Mouse (Mus musculus): ENCODE data around the gene Ttc36. TPM values are rescaled to one million over a fixed set of nuclear protein-coding genes. Genes with fewer than 3 reads are reported as not detected.
A peak's percentile ranks its signal among the peaks of the same experiment; 100 is the strongest.

The Ttc36 gene
- 0.26 TPM in 1 of 2 replicates, not detected in the other for polyA plus RNA-seq (2016; fragmentation: Nextera tagmentation; extraction: Ambion mirVana)

- H3K27me3 ChIP-seq (ENCODE audit: low read depth, poor library complexity, severe bottlenecking): peaks cover 41% of the 10 kb centered on the region
- peaks cover 37% of the 10 kb centered on the region for H3K36me3 ChIP-seq
- no peak within 1 kb of the TSS for H3K4me3 ChIP-seq
- H3K4me1 ChIP-seq: peaks cover 26% of the 10 kb centered on the region
- H3K9me3 ChIP-seq (replicated peaks): no peaks in the 10 kb centered on the region
- no peak for DNase-seq (ENCODE audit: low spot score)
- no peak within 1 kb of the TSS for H3K27ac ChIP-seq (replicated peaks)
- WGBS: 81% methylated on average over 4 of the region's 4 CpGs
Observed at GRCm38 (mm10) chr9:44802808-44803450, at the start of gene Ttc36. Ttc36 (minus strand) TSS chr9:44803072.

DNA sequence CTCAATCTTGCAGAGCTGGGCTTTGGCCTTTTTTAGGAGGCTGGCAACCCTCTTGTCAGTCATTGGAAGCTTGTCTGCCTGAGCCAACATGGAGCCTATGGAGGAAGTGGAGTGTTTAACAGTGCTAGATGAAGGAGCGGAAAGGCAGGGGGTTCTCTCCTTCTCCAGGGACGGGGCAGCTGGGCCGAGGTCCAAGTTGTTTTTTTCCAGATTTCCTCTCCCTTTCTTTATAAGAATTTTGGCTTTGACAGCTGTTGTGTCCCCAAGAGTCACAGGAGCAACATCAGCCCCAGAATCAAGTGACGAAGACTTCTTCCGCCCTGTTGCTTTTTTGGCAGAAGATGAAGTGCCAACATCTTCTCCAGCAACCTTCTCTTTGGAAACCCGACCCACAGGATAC, 44.6 kb upstream of the Ttc36 start:
- Histone ChIP-seq H3K27me3 (ENCODE audit: low read depth, poor library complexity, severe bottlenecking) (no peaks in the 10 kb centered on the region), H3K4me3 (no peak overlapping the region), H3K36me3 (peaks cover 93% of the 10 kb centered on the region), H3K4me1 (peaks cover 28% of the 10 kb centered on the region), H3K9me3 (replicated peaks) (no peaks in the 10 kb centered on the region), H3K27ac (replicated peaks) (no peak overlapping the region)
- WGBS: 96% methylated on average over 6 of the region's 6 CpGs
- DNase-seq (ENCODE audit: low spot score): no peak

GRCm38 (mm10) chr9:44841241-44841640, 38.4 kb upstream of the Ttc36 start:
- no peak overlapping the region for H3K4me3 ChIP-seq
- H3K27ac ChIP-seq (replicated peaks): no peak overlapping the region
- H3K27me3 ChIP-seq (ENCODE audit: low read depth, poor library complexity, severe bottlenecking): no peaks in the 10 kb centered on the region
- no peaks in the 10 kb centered on the region for H3K9me3 ChIP-seq (replicated peaks)
- H3K4me1 ChIP-seq: no peaks in the 10 kb centered on the region
- peaks cover 98% of the 10 kb centered on the region for H3K36me3 ChIP-seq
- WGBS: 92% methylated on average over 10 of the region's 10 CpGs
- no peak for DNase-seq (ENCODE audit: low spot score)

- H3K27ac ChIP-seq (replicated peaks): no peak overlapping the region
- H3K9me3 ChIP-seq (replicated peaks): no peaks in the 10 kb centered on the region
- no peaks in the 10 kb centered on the region for H3K27me3 ChIP-seq (ENCODE audit: low read depth, poor library complexity, severe bottlenecking)
- H3K4me1 ChIP-seq: no peaks in the 10 kb centered on the region
- DNase-seq (ENCODE audit: low spot score): peak; percentile 76
- no peak overlapping the region for H3K4me3 ChIP-seq
- 62% methylated on average over 7 of the region's 7 CpGs for WGBS
- peaks cover 98% of the 10 kb centered on the region for H3K36me3 ChIP-seq
Observed at GRCm38 (mm10) chr9:44836439-44836838, 33.6 kb upstream of the Ttc36 start.

GRCm38 (mm10) chr9:44832356-44832755, 29.5 kb upstream of the Ttc36 start:
- no peak for DNase-seq (ENCODE audit: low spot score)
- 93% methylated on average over 4 of the region's 4 CpGs for WGBS
- H3K4me1 ChIP-seq: no peaks in the 10 kb centered on the region
- H3K4me3 ChIP-seq: no peak overlapping the region
- H3K27ac ChIP-seq (replicated peaks): no peak overlapping the region
- no peaks in the 10 kb centered on the region for H3K27me3 ChIP-seq (ENCODE audit: low read depth, poor library complexity, severe bottlenecking)
- H3K9me3 ChIP-seq (replicated peaks): no peaks in the 10 kb centered on the region
- H3K36me3 ChIP-seq: peaks cover 99% of the 10 kb centered on the region

DNA sequence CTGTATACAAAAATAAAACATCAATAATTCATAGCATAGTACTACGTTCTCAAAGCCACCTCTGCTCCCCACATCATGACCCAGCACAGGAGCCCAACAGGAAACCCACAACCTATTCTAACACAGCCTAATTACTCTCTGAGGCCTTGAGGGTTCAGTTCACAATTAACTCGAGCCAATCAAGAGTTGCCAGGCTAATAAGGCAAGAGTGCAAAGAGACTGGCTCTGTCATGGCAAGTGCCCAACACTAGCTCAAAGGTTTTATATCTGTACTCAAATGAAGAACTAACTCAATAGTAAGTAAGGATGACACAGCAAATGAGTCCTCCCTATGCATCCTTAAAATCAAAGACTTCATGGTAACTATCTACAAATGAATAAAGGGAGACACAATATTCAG, 27.6 kb upstream of the Ttc36 start:
- Histone ChIP-seq H3K36me3 (peaks cover 100% of the 10 kb centered on the region), H3K4me3 (no peak overlapping the region), H3K27ac (replicated peaks) (no peak overlapping the region), H3K27me3 (ENCODE audit: low read depth, poor library complexity, severe bottlenecking) (no peaks in the 10 kb centered on the region), H3K4me1 (no peaks in the 10 kb centered on the region), H3K9me3 (replicated peaks) (no peaks in the 10 kb centered on the region)
- no peak for DNase-seq (ENCODE audit: low spot score)
- WGBS: 96% methylated on average over 2 of the region's 2 CpGs

DNA sequence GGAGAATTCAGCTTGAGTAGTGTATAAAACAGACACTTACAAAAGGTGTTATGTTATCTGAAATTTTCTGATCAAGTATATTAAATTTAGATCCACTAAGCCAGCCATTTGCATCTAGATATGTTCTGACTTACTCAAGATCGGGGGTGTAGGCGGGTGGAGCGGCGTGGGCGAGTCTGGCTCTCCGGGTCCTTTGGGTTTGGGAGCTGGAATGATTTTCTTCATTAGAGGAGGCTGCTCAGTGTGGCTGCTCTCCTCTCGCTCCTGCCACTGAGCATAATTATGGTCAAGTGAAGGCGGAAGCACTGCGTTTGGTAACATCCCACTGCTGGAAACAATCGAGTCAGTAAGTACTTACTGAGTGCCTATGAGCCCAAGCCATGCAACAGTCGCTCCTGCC, 26.1 kb upstream of the Ttc36 start:
- Histone ChIP-seq H3K36me3 (peaks cover 100% of the 10 kb centered on the region), H3K27ac (replicated peaks) (no peak overlapping the region), H3K27me3 (ENCODE audit: low read depth, poor library complexity, severe bottlenecking) (no peaks in the 10 kb centered on the region), H3K9me3 (replicated peaks) (no peaks in the 10 kb centered on the region), H3K4me1 (no peaks in the 10 kb centered on the region), H3K4me3 (no peak overlapping the region)
- no peak for DNase-seq (ENCODE audit: low spot score)
- WGBS: 96% methylated on average over 11 of the region's 11 CpGs

GRCm38 (mm10) chr9:44826660-44827059, 23.8 kb upstream of the Ttc36 start:
- no peak overlapping the region for H3K4me3 ChIP-seq
- WGBS: 86% methylated on average over 7 of the region's 7 CpGs
- H3K36me3 ChIP-seq: peaks cover 100% of the 10 kb centered on the region
- H3K27ac ChIP-seq (replicated peaks): no peak overlapping the region
- no peaks in the 10 kb centered on the region for H3K4me1 ChIP-seq
- H3K9me3 ChIP-seq (replicated peaks): no peaks in the 10 kb centered on the region
- DNase-seq (ENCODE audit: low spot score): no peak
- no peaks in the 10 kb centered on the region for H3K27me3 ChIP-seq (ENCODE audit: low read depth, poor library complexity, severe bottlenecking)

DNA sequence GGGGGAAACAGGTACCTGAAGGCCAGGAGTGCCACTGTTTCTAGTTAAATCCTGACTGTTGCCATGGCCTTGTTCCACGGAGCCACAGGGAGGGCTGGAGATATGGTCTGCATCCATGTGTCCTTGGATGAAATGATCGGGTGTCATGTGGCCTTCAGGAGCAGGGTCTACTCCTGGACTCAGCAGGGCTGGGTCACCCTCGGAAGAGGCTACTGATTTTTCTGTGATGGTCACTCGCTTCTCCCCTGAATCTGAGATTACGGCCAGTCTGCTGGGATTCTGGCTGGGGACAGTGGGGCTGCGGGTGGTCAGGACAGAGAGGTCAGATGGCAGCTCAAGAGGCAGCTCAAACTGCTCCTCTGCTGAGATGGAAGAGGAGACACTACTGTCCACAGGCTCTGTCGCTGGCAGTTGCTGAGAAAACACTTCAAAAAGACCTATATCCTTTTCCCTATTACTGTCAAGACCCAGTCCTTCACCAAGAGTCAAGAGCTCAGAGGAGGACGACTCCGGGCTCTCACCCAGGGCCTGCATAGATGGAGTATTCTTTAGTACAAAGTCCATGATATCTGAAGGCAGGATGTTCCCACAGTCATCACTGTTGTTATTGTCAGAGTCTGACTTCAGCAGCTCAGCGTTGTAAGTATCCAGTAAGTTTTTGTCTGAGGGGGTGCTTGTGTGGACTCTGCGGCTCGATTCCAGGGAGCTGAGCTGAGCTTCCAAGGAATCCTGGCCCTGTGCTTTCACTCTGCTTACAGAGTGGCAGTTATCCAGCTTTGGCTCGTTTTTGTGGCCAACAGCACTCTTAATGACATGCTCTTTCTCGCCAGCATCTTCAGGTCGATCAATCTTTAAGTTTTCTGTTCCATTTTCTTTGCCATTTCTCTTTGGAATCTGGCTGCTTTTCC, 17.3 kb upstream of the Ttc36 start:
- 92% methylated on average over 15 of the region's 15 CpGs for WGBS
- H3K9me3 ChIP-seq (replicated peaks): no peaks in the 10 kb centered on the region

DNA sequence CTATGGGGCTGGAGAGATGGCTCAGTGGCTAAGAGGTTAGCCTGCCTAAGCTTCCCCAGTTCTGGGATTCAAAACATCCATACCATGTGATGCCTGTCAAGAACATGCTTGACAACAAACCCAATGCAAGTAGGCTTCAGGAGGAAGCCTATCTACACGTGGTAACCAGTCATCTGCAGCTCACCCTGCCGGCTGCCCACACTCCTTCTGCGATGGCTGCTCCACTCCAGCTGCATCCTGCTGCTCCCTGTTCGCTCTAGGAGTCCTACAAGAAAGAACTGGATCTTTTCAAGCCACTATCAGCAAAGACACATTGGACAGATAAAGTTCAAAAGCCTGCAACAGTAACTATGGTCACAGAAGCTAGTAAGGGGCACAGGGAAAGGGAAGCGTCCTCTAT, 14.7 kb upstream of the Ttc36 start:
- WGBS: 89% methylated on average over 5 of the region's 5 CpGs
- no peak for DNase-seq (ENCODE audit: low spot score)
- no peaks in the 10 kb centered on the region for H3K27me3 ChIP-seq (ENCODE audit: low read depth, poor library complexity, severe bottlenecking)
- H3K4me1 ChIP-seq: no peaks in the 10 kb centered on the region
- peaks cover 100% of the 10 kb centered on the region for H3K36me3 ChIP-seq
- no peaks in the 10 kb centered on the region for H3K9me3 ChIP-seq (replicated peaks)
- no peak overlapping the region for H3K4me3 ChIP-seq
- no peak overlapping the region for H3K27ac ChIP-seq (replicated peaks)

More for the DNA sequence above, 17.3 kb upstream of the Ttc36 start:
- no peaks in the 10 kb centered on the region for H3K4me1 ChIP-seq
- DNase-seq (ENCODE audit: low spot score): no peak
- no peak overlapping the region for H3K4me3 ChIP-seq
- H3K27ac ChIP-seq (replicated peaks): no peak overlapping the region
- H3K36me3 ChIP-seq: peaks cover 100% of the 10 kb centered on the region
- no peaks in the 10 kb centered on the region for H3K27me3 ChIP-seq (ENCODE audit: low read depth, poor library complexity, severe bottlenecking)

DNA sequence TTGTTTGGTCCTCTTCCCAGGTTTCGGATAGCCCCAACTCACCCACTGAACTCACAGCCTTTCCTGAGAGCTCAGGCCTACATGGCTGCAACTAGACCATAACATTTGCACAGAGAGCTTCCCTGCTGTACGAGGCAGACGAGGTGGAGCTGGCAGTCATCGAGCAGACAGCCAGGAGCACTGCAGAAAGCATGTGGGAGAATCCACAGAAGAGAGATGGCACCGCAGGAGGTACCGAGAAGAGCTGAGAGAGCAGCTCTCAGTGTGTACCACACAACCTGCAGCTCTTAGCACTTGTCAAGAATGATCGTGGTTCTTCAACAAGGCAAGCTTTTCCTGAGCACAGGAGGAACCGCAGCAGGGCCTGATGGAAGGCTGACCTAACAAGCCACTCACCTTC, 11.3 kb upstream of the Ttc36 start:
- DNase-seq (ENCODE audit: low spot score): no peak
- H3K4me1 ChIP-seq: no peaks in the 10 kb centered on the region
- no peak overlapping the region for H3K4me3 ChIP-seq
- no peaks in the 10 kb centered on the region for H3K27me3 ChIP-seq (ENCODE audit: low read depth, poor library complexity, severe bottlenecking)
- no peak overlapping the region for H3K27ac ChIP-seq (replicated peaks)
- WGBS: 91% methylated on average over 8 of the region's 8 CpGs
- H3K36me3 ChIP-seq: peaks cover 100% of the 10 kb centered on the region
- no peaks in the 10 kb centered on the region for H3K9me3 ChIP-seq (replicated peaks)

DNA sequence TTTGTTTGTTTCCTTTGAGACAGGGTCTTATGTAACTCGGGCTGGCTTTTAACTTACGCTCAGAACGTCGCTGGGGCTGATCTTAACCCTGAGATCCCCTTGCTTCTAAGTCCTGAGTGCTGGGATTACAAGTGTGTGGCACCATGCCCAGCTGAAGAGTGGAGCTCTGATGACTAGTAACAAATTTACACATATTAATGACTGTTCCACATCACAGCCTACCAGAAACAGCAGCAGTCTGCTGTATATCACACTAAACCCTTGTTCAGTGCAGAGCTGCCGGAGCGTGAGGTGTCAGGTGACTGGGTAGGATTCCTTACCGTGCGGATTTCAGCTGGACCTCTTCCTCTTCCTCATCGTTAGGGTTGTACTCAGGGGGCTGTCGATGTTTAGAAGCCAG, 7.4 kb upstream of the Ttc36 start:
- Histone ChIP-seq H3K4me1 (no peaks in the 10 kb centered on the region), H3K36me3 (peaks cover 100% of the 10 kb centered on the region), H3K27ac (replicated peaks) (no peak overlapping the region), H3K27me3 (ENCODE audit: low read depth, poor library complexity, severe bottlenecking) (no peaks in the 10 kb centered on the region), H3K9me3 (replicated peaks) (no peaks in the 10 kb centered on the region), H3K4me3 (no peak overlapping the region)
- 92% methylated on average over 10 of the region's 10 CpGs for WGBS
- DNase-seq (ENCODE audit: low spot score): no peak

GRCm38 (mm10) chr9:44807778-44808177, 4.9 kb upstream of the Ttc36 start:
- WGBS: 97% methylated on average over 10 of the region's 10 CpGs
- Histone ChIP-seq H3K27ac (replicated peaks) (no peak overlapping the region), H3K9me3 (replicated peaks) (no peaks in the 10 kb centered on the region), H3K36me3 (peaks cover 83% of the 10 kb centered on the region), H3K4me3 (no peak overlapping the region), H3K27me3 (ENCODE audit: low read depth, poor library complexity, severe bottlenecking) (peaks cover 1% of the 10 kb centered on the region; the same call in 1 of the 2 replicates), H3K4me1 (no peaks in the 10 kb centered on the region)
- DNase-seq (ENCODE audit: low spot score): no peak
